26 mouse cellular contexts compared by ENCODE assay signal in genomic region chr9:35479456-35479855, GRCm38 (mm10). TPM values are rescaled to one million over a fixed set of nuclear protein-coding genes. Genes with fewer than 3 reads are reported as not detected.
DNase-seq lines count a peak whose midpoint lies in the region; ATAC-seq and TF ChIP-seq lines count a peak whose summit lies in the region.
"Had no signal": no experiment of that assay in that cellular context is flagged by ENCODE, and none has a peak within 500 bp of the region (broad histone marks: within the 10 kb centered on the region; RNA-seq: fewer than 3 reads in every experiment).

No protein-coding gene starts in this region.

- H3K27ac ChIP-seq in left cerebral cortex, adult 2 months = no peak overlapping the region
- H3K27ac ChIP-seq: embryonic facial prominence, embryonic 13.5 days; forebrain, embryonic 12.5 days; gastrocnemius, adult 2 months; heart, embryonic 10.5 days; heart, embryonic 15.5 days; hindbrain, embryonic 13.5 days; hindbrain, postnatal 0 days had no signal

- no peak for TF ChIP-seq CTCF in left cerebral cortex, adult 2 months (IDR thresholded peaks at IDR 0.05)

- H3K4me3 ChIP-seq in left cerebral cortex, adult 2 months = no peak overlapping the region
- H3K4me3 ChIP-seq: embryonic facial prominence, embryonic 13.5 days; forebrain, embryonic 12.5 days; gastrocnemius, adult 2 months; heart, embryonic 10.5 days; heart, embryonic 15.5 days; hindbrain, embryonic 13.5 days had no signal

- ATAC-seq in frontal cortex, adult (ENCODE audit: low TSS enrichment) = peak; percentile 98
- ATAC-seq: CD4-positive, CD25-positive, alpha-beta regulatory T cell, adult 4 months; forebrain, embryonic 16.5 days; hindbrain, postnatal 0 days had no signal

- DNase-seq in frontal cortex, postnatal 10 days (ENCODE audit: low spot score in 2 of 2) = no peak
- DNase-seq in left cerebral cortex, adult 11 months (ENCODE audit: low spot score) = peak; percentile 14
- DNase-seq in left cerebral cortex, adult 2 months (ENCODE audit: extremely low spot score in 1 of 2, low spot score in 2 of 2) = no peak
- DNase-seq in right cerebral cortex, adult 18-20 months = peak; percentile 58
- DNase-seq in right cerebral cortex, postnatal 14 days = no peak
- DNase-seq in liver = no peak
- DNase-seq: adrenal gland, postnatal 14 days; B cell, adult 2 months; cerebellum, adult 18-20 months; cerebellum, adult 9-11 months; cerebellum, postnatal 36 days; gastrocnemius, adult 2 months; gastrocnemius, postnatal 25 days; heart, adult 18-20 months; heart, postnatal 14 days had no signal

- intact Hi-C loops in left cerebral cortex, adult 2 months (cut with DNase I) = loop anchor here (2.0 kb wide), 1 partner anchor 55 kb away; no protein-coding TSS in a partner anchor

RNA-seq across cellular contexts. Expression of gene Gm1113, which starts 38.6 kb away (rescaled TPM):
- not detected for total RNA-seq in left cerebral cortex, adult 2 months (2021)
- total RNA-seq: adrenal gland, postnatal 14 days; G1E; gastrocnemius, adult 2 months; gastrocnemius, postnatal 25 days; heart, adult 18-20 months; heart, postnatal 14 days; hematopoietic stem cell, adult 5-6 weeks; hindbrain, postnatal 0 days had no signal

RNA-seq across cellular contexts. Expression of gene Cdon, which starts 58.5 kb away (rescaled TPM):
- 1 to 10 TPM; 7.9 to 8.3 TPM for total RNA-seq in left cerebral cortex, adult 2 months (2021)

Comparison
In these comparisons a context has a peak if more than half of its experiments do, and no peak if none do; other contexts are left out.
1. DNase-seq: peak in left cerebral cortex, adult 11 months (single experiment) and right cerebral cortex, adult 18-20 months (single experiment); none in frontal cortex, postnatal 10 days (0 of 2), left cerebral cortex, adult 2 months (0 of 2), right cerebral cortex, postnatal 14 days (single experiment) and liver (single experiment).